Mouse (Mus musculus): ENCODE results near the gene 4930556J24Rik.

- TF ChIP-seq CTCF (IDR thresholded peaks at IDR 0.05; ENCODE audit: low read depth, low read length), result no peak
- no peak for TF ChIP-seq POLR2A (IDR thresholded peaks at IDR 0.05; ENCODE audit: insufficient read depth, low read length)
These were observed 63.7 kb downstream of the 4930556J24Rik start for GRCm38 (mm10) chr11:3912875-3913271.
